Mouse (Mus musculus): ENCODE results near the gene Cts6. TPM values are rescaled to one million over a fixed set of nuclear protein-coding genes. Genes with fewer than 3 reads are reported as not detected.

Cts6 gene
- polyA plus RNA-seq (2012; rRNA removed; ENCODE audit: low replicate concordance), result not detected in 2 replicates

DNA sequence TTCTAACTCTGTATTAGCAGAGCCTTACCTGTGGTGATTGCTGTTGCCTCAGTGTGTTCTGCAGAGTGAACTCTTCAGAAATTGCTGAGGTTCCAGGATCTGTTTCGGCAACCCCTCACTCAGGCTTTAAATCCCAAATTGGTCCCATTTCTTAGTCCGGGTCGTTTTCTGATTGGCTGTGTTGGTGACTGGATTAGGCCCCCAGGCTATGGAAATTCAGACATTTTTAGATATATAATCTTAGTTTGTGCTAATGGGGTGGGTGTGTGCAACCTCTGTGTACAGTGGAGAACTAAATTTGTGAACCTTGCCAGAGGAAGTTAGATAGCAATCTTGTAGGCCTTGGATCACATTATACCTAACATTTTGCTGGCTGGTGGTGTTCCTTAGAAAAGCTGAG lies at the start of gene Cts6:
Cts6 (minus strand) TSS at position 101 of the 400 bp plus-strand sequence.

DNA sequence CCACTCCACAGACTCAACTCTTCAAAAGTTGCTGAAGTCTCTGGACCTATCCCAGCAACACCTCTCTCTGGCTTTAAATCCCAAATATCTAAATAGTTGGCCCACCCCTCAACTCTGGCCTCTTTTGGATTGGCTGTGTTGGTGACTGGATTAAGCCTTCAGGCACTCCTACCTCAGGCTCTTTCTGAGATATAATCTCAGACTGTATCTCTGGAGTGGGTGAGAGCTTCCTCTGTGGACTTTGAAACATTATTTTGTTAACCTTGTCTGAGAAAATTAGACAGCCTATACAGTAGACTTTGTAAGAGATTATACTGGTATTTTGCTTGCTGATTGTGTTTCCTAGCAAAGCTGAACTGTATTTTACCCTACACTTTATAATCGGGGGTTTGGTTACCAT lies 39.1 kb downstream of the Cts6 start, which contains the start of gene Ctsr:
Ctsr (minus strand) TSS at position 101 of the 400 bp plus-strand sequence.

Other genes with a start within 250 kb of the Cts6 start
- gene Ctsj, start 197.5 kb downstream of the Cts6 start, polyA plus RNA-seq (2012; rRNA removed; ENCODE audit: low replicate concordance), result 0.14 TPM in 1 of 2 replicates, not detected in the other
- not detected in 2 replicates for gene Ctsq, start 162.8 kb downstream of the Cts6 start, polyA plus RNA-seq (2012; rRNA removed; ENCODE audit: low replicate concordance)
- gene Ctsr, start 39.2 kb downstream of the Cts6 start, polyA plus RNA-seq (2012; rRNA removed; ENCODE audit: low replicate concordance), result not detected in 2 replicates
- gene Cts8, start 51.9 kb upstream of the Cts6 start, polyA plus RNA-seq (2012; rRNA removed; ENCODE audit: low replicate concordance), result not detected in 2 replicates
- not detected in 2 replicates for gene Gm49398, start 85.4 kb upstream of the Cts6 start, polyA plus RNA-seq (2012; rRNA removed; ENCODE audit: low replicate concordance)
- gene Cts7, start 154.8 kb upstream of the Cts6 start, polyA plus RNA-seq (2012; rRNA removed; ENCODE audit: low replicate concordance), result not detected in 2 replicates